Mouse (Mus musculus): ENCODE measurements around the gene Fam57b. TPM values are rescaled to one million over a fixed set of nuclear protein-coding genes. Genes with fewer than 3 reads are reported as not detected.
A peak's percentile ranks its signal among the peaks of the same experiment; 100 is the strongest.

Fam57b gene
- polyA plus RNA-seq, 1 experiment from 2014 or later: 54.4 TPM

- Histone ChIP-seq H3K9ac (replicated peaks) (no peak overlapping the region), H3K4me1 (peaks cover 11% of the 10 kb centered on the region), H3K27ac (replicated peaks) (no peak overlapping the region), H3K36me3 (no peaks in the 10 kb centered on the region), H3K4me2 (no peak overlapping the region), H3K27me3 (replicated peaks) (no peaks in the 10 kb centered on the region), H3K4me3 (replicated peaks) (no peak overlapping the region), H3K9me3 (replicated peaks) (no peaks in the 10 kb centered on the region)
- 25% methylated on average over 1 of the region's 1 CpGs for WGBS
- ATAC-seq (ENCODE audit: low FRiP score): no peak
Measured at GRCm38 (mm10) chr7:126818818-126819217, 21.4 kb downstream of the Fam57b start.

GRCm38 (mm10) chr7:126821835-126822511, 24.5 kb downstream of the Fam57b start:
- H3K9me3 ChIP-seq (replicated peaks): no peaks in the 10 kb centered on the region
- H3K36me3 ChIP-seq: no peaks in the 10 kb centered on the region
- peak overlapping the region; percentile 64 for H3K4me2 ChIP-seq
- WGBS: 24% methylated on average over 7 of the region's 7 CpGs
- no peaks in the 10 kb centered on the region for H3K27me3 ChIP-seq (replicated peaks)
- H3K27ac ChIP-seq (replicated peaks): peak overlapping the region; percentile 90
- peaks cover 42% of the 10 kb centered on the region for H3K4me1 ChIP-seq
- H3K4me3 ChIP-seq (replicated peaks): peak overlapping the region; percentile 68
- ATAC-seq (ENCODE audit: low FRiP score): no peak
- H3K9ac ChIP-seq (replicated peaks): peak overlapping the region; percentile 89

GRCm38 (mm10) chr7:126822741-126823140, 25.3 kb downstream of the Fam57b start:
- peak; percentile 29 for ATAC-seq (ENCODE audit: low FRiP score)
- H3K4me1 ChIP-seq: peaks cover 49% of the 10 kb centered on the region
- peak overlapping the region; percentile 64 for H3K4me2 ChIP-seq

GRCm38 (mm10) chr7:126823202-126823711, 25.8 kb downstream of the Fam57b start:
- Histone ChIP-seq H3K4me3 (replicated peaks) (peak overlapping the region; percentile 68), H3K27me3 (replicated peaks) (no peaks in the 10 kb centered on the region), H3K36me3 (0 out of 2 replicates have a peak, but pooled peaks cover 4% of the 10 kb centered on the region), H3K4me2 (peak overlapping the region; percentile 64), H3K9me3 (replicated peaks) (no peaks in the 10 kb centered on the region), H3K9ac (replicated peaks) (peak overlapping the region; percentile 89), H3K27ac (replicated peaks) (peak overlapping the region; percentile 90), H3K4me1 (peaks cover 49% of the 10 kb centered on the region)
- WGBS: under 1% methylated on average over 12 of the region's 19 CpGs
- peak; percentile 88 for ATAC-seq (ENCODE audit: low FRiP score)

More at GRCm38 (mm10) chr7:126822741-126823140, 25.3 kb downstream of the Fam57b start:
- Histone ChIP-seq H3K27me3 (replicated peaks) (no peaks in the 10 kb centered on the region), H3K9ac (replicated peaks) (peak overlapping the region; percentile 89), H3K27ac (replicated peaks) (peak overlapping the region; percentile 90), H3K4me3 (replicated peaks) (peak overlapping the region; percentile 68), H3K9me3 (replicated peaks) (no peaks in the 10 kb centered on the region), H3K36me3 (0 out of 2 replicates have a peak, but pooled peaks cover 4% of the 10 kb centered on the region)
- 9% methylated on average over 9 of the region's 9 CpGs for WGBS

- peak overlapping the region; percentile 90 for H3K27ac ChIP-seq (replicated peaks)
- no peaks in the 10 kb centered on the region for H3K9me3 ChIP-seq (replicated peaks)
- H3K27me3 ChIP-seq (replicated peaks): no peaks in the 10 kb centered on the region
- H3K9ac ChIP-seq (replicated peaks): peak overlapping the region; percentile 89
- WGBS: 7% methylated on average over 10 of the region's 10 CpGs
- H3K4me3 ChIP-seq (replicated peaks): peak overlapping the region; percentile 68
- peak overlapping the region; percentile 64 for H3K4me2 ChIP-seq
- H3K4me1 ChIP-seq: peaks cover 49% of the 10 kb centered on the region
- ATAC-seq (ENCODE audit: low FRiP score): 0 out of 2 replicates have a peak, but pooled peaks have one; percentile 8
- H3K36me3 ChIP-seq: 0 out of 2 replicates have a peak, but pooled peaks cover 8% of the 10 kb centered on the region
Measured at GRCm38 (mm10) chr7:126823940-126824339, 26.5 kb downstream of the Fam57b start.

GRCm38 (mm10) chr7:126825403-126825802, 27.9 kb downstream of the Fam57b start:
- H3K9ac ChIP-seq (replicated peaks): peak overlapping the region; percentile 1; the same call in 1 of the 2 replicates
- ATAC-seq (ENCODE audit: low FRiP score): no peak
- H3K4me1 ChIP-seq: peaks cover 57% of the 10 kb centered on the region
- WGBS: 24% methylated on average over 8 of the region's 8 CpGs
- H3K27ac ChIP-seq (replicated peaks): no peak overlapping the region
- H3K36me3 ChIP-seq: 0 out of 2 replicates have a peak, but pooled peaks cover 8% of the 10 kb centered on the region
- H3K27me3 ChIP-seq (replicated peaks): no peaks in the 10 kb centered on the region
- no peak overlapping the region; the same call in none of the 2 replicates for H3K4me3 ChIP-seq (replicated peaks)
- H3K9me3 ChIP-seq (replicated peaks): no peaks in the 10 kb centered on the region
- H3K4me2 ChIP-seq: peak overlapping the region; percentile 64

- Histone ChIP-seq H3K4me2 (peak overlapping the region; percentile 64; the same call in 1 of the 2 replicates), H3K9ac (replicated peaks) (peak overlapping the region; percentile 1; the same call in 1 of the 2 replicates), H3K4me3 (replicated peaks) (no peak overlapping the region), H3K27me3 (replicated peaks) (no peaks in the 10 kb centered on the region), H3K36me3 (0 out of 2 replicates have a peak, but pooled peaks cover 8% of the 10 kb centered on the region), H3K4me1 (peaks cover 57% of the 10 kb centered on the region), H3K9me3 (replicated peaks) (no peaks in the 10 kb centered on the region), H3K27ac (replicated peaks) (no peak overlapping the region)
- WGBS: 78% methylated on average over 5 of the region's 5 CpGs
- ATAC-seq (ENCODE audit: low FRiP score): no peak
Measured at GRCm38 (mm10) chr7:126825952-126826351, 28.5 kb downstream of the Fam57b start.

GRCm38 (mm10) chr7:126831539-126831938, 34.1 kb downstream of the Fam57b start, which contains the start of gene 4930451I11Rik:
Gene 4930451I11Rik, minus strand, starts transcription at chr7:126831639.
- Histone ChIP-seq H3K4me1 (peaks cover 27% of the 10 kb centered on the region), H3K27me3 (replicated peaks) (no peaks in the 10 kb centered on the region)
- no peak; the same call in 1 of the 2 replicates for ATAC-seq (ENCODE audit: low FRiP score)

GRCm38 (mm10) chr7:126832036-126832598, 34.6 kb downstream of the Fam57b start:
- no peaks in the 10 kb centered on the region for H3K9me3 ChIP-seq (replicated peaks)
- ATAC-seq (ENCODE audit: low FRiP score): peak; percentile 86
- H3K4me2 ChIP-seq: peak overlapping the region; percentile 58
- H3K27me3 ChIP-seq (replicated peaks): no peaks in the 10 kb centered on the region
- WGBS: under 1% methylated on average over 21 of the region's 21 CpGs
- peak overlapping the region; percentile 21 for H3K4me3 ChIP-seq (replicated peaks)
- 0 out of 2 replicates have a peak overlapping the region, but pooled peaks have one; percentile 28 for H3K27ac ChIP-seq (replicated peaks)
- H3K9ac ChIP-seq (replicated peaks): no peak overlapping the region
- 0 out of 2 replicates have a peak, but pooled peaks cover 8% of the 10 kb centered on the region for H3K36me3 ChIP-seq
- peaks cover 21% of the 10 kb centered on the region for H3K4me1 ChIP-seq

More at GRCm38 (mm10) chr7:126831539-126831938, 34.1 kb downstream of the Fam57b start, which contains the start of gene 4930451I11Rik:
- 0 out of 2 replicates have a peak within 1 kb of the TSS, but pooled peaks have one; percentile 28 for H3K27ac ChIP-seq (replicated peaks)
- 58% methylated on average over 5 of the region's 5 CpGs for WGBS
- peak within 1 kb of the TSS; percentile 21 for H3K4me3 ChIP-seq (replicated peaks)
- no peak within 1 kb of the TSS for H3K9ac ChIP-seq (replicated peaks)
- peak within 1 kb of the TSS; percentile 58 for H3K4me2 ChIP-seq
- H3K36me3 ChIP-seq: 0 out of 2 replicates have a peak, but pooled peaks cover 8% of the 10 kb centered on the region
- no peaks in the 10 kb centered on the region for H3K9me3 ChIP-seq (replicated peaks)

- Histone ChIP-seq H3K9ac (replicated peaks) (no peak overlapping the region), H3K36me3 (0 out of 2 replicates have a peak, but pooled peaks cover 4% of the 10 kb centered on the region), H3K4me1 (peaks cover 16% of the 10 kb centered on the region), H3K27me3 (replicated peaks) (no peaks in the 10 kb centered on the region), H3K4me3 (replicated peaks) (no peak overlapping the region), H3K9me3 (replicated peaks) (no peaks in the 10 kb centered on the region), H3K27ac (replicated peaks) (no peak overlapping the region), H3K4me2 (no peak overlapping the region)
- no peak for ATAC-seq (ENCODE audit: low FRiP score)
- 100% methylated on average over 1 of the region's 1 CpGs for WGBS
Measured at GRCm38 (mm10) chr7:126833294-126833693, 35.8 kb downstream of the Fam57b start.

- Histone ChIP-seq H3K36me3 (no peaks in the 10 kb centered on the region), H3K9ac (replicated peaks) (no peak overlapping the region), H3K27me3 (replicated peaks) (peaks cover 3% of the 10 kb centered on the region; the same call in 1 of the 2 replicates), H3K4me2 (no peak overlapping the region), H3K9me3 (replicated peaks) (no peaks in the 10 kb centered on the region), H3K4me1 (peaks cover 12% of the 10 kb centered on the region), H3K27ac (replicated peaks) (no peak overlapping the region), H3K4me3 (replicated peaks) (no peak overlapping the region)
- 86% methylated on average over 9 of the region's 9 CpGs for WGBS
- no peak for ATAC-seq (ENCODE audit: low FRiP score)
Measured at GRCm38 (mm10) chr7:126843276-126843675, 45.8 kb downstream of the Fam57b start.

All from neural tube, embryonic 15.5 days (tissue).